Mouse (Mus musculus) common myeloid progenitor, adult 5-6 weeks (primary cell): ENCODE data around the gene Kcnip1. TPM values are rescaled to one million over a fixed set of nuclear protein-coding genes. Genes with fewer than 3 reads are reported as not detected.

Source experiments
- ATAC-seq: replicated peaks from 2 replicates; pipeline ENCODE4 v1.8.0; 2016; ENCODE audit warnings: low read depth, mild to moderate bottlenecking, moderate TSS enrichment, inconsistent platforms; ENCODE audit not compliant: poor library complexity, severe bottlenecking
- total RNA-seq: library from RNA; stranded (forward); fragments of 200-1000, 187-1606 nt; gene quantifications from 2 replicates; pipeline ENCODE4 v1.2.3, GENCODE M21; 2017

The Kcnip1 gene
- total RNA-seq, 1 experiment from 2014 or later = not detected

DNA sequence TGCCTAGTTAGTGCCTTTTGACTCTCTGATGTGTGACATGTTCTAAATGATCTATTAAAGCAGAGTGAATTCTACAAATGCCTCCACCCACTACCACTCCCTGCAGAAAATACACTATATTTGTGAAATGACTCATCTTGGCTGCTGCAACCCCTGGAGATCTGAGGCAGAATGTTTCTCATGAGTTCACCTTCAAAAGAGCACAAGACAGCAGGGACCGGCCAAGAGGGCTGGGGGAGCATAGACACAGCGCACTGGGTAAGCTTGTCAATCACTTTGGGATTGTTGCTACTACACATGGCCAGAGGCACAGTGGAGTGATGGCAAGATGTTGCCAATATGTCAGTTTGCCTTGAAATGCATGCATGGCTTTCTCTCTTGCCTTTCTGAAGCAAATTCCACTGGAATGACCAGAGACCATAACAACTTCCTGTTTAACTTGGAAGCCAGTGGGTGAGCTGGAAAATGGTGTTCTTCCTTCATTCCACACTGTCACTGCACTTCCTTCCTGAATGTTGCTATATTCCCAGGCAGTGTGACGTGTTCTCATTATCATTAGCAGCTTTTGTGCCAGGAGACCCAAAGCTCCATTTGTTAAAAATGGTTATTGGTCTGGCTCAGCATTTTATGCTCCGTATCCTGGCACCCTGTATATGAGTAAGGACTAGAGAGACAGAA is 131.9 kb downstream of the Kcnip1 start:
- ATAC-seq = no peak

DNA sequence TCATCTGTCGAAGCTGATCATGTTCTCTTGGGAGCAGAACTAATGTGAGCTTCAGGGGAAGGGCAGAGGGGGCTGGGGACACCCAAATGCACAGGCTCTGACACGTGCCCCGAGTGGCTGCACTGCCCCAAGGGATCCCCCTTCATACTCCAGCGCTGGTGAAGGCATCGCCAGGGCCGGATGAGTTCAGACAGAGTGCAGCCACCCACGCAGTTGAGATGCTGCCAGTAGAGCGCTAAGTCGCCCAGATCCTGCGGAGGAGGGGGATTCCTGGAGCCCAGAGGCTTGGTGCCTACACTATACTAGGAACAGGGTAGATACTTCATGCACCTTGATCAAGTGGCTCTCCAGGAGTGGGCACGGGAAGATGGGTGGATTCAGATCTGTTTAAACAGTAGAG is 143.3 kb downstream of the Kcnip1 start:
- no peak for ATAC-seq

- peak; percentile 81 for ATAC-seq
Measured at GRCm38 (mm10) chr11:33848685-33849084, 144.3 kb downstream of the Kcnip1 start.

DNA sequence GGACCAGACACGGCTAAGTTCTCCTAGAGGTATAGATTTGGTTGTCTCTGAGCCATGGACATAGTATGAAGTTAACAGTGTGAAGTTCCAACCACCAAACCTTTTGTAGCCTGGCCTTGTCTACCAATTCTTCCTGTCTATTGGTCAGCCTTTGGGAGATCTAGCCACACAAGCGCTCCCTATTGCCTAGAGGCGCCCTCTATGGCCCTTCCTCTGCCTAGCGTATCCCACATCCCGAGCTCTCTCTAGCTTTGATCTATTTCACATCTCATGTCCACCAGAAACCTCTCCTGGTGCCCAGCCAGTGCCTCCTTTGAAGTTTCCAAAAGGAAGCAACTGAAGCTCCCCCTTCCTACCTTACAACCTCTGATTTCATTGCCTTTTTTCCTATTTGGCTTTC is 147.0 kb downstream of the Kcnip1 start:
- no peak for ATAC-seq

GRCm38 (mm10) chr11:33843294-33843864 is 149.6 kb downstream of the Kcnip1 start:
- ATAC-seq = no peak

DNA sequence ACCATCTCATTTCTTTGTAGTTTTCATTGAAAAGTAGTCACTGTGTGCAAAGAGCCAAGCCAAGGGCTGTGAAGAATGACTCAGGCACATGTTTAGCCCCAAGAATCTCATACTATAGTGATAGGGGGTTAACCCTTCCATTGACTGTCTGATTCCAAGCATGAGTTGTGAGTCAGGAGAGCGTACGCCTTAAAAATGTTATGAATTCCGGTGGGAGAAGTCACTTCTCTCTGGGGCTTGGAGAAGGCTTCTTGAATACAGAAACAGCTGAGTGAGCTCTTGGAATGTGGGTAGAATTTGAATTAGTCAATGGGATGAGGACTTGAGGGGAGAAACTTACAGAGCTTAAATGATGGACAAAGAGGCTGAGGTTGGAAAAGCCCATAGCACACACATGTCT is 153.9 kb downstream of the Kcnip1 start:
- ATAC-seq = no peak

- ATAC-seq = no peak
Measured at GRCm38 (mm10) chr11:33829774-33830173, 163.2 kb downstream of the Kcnip1 start.

GRCm38 (mm10) chr11:33827829-33828206 is 165.1 kb downstream of the Kcnip1 start:
- ATAC-seq = no peak

DNA sequence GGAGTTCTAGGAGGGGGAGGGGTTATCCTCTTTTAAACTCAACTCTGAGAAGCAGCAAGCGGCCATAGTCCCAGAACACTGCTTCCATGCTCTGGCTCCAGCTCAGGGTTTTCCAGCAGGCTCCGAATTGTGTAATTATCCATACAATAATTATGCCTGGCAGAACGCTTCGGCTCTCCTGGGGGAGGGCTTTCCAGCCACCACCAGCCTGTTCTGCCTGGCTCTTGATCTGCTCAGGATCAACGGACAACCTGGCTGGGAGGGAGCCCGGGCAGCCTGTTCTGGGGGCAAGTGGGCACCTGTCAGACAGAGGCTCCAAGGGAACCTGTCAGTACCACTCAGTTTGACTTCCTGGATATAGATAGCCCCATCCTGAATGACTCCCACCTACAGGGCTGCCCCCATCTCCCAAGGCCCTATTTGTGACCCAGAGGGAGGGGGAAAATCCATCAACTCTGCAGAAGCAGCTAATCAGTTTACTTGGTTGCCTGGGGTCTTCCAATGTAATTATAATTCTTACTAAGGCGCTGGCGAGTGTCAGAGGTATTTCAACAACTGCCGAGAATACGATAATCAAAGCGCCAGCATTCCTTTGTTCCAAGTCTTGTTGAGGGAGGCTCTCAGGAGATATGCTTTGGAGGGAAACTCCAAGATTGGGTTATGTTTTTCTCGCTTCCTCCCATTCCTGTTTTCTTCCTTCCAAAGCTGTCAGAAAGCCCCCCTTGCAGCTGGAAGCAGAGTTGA is 165.7 kb downstream of the Kcnip1 start:
- ATAC-seq = no peak

DNA sequence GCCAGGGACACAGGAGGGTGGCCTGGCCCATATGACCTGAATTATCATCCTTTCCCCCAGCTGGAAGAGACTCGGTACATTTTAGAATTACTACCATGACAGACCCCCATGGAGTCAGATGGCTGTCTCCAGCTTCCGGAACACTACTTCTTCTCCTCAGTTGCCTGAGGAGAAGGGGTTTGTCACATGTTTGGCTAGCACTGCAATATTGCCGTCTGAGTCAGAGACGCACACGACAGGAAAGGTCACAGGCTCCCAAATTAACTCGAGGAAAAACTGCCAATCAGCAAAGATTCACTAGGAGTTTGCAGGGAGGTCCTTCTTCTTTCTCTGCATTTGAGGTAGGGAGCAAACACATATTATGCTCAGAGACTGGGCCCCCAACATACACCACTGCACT is 168.2 kb downstream of the Kcnip1 start:
- no peak for ATAC-seq

DNA sequence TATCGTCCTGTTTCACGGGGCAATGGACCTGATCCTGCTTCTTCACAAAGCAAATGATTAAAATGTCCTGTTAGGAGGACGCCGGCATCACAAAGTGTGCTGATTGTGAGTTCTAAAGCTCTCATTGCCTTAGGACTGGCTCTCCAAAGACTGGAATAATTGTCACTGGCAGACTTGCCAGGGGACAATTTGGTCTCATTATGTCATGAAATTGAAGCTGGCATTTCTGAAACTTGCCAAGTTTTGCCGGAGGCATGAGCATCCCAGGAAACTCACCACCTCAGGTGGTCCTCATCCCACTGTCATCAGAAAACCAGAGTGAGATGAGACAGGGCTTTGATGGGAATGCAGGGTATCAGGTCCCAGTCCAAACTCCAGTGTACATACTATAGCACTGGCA is 171.6 kb downstream of the Kcnip1 start:
- no peak for ATAC-seq

DNA sequence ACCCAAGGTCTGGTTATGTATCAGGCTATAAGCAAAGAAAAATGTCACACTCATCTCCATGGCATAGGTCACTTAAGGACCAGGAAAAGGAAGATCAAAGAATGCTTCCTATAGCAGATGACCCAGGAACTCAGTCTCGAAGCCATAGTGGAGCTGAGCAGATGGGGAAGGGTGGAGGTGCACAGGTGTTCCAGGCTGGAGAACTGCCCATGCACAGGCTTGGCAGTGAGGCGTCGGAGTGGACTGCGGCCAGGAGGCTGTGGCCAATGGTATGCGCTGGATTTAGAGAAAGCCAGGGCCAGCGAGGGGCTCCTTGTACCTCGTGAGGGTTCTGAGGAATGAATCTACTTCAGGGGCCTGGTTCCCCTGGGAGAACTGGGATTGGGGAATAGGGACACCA is 172.1 kb downstream of the Kcnip1 start:
- no peak for ATAC-seq

DNA sequence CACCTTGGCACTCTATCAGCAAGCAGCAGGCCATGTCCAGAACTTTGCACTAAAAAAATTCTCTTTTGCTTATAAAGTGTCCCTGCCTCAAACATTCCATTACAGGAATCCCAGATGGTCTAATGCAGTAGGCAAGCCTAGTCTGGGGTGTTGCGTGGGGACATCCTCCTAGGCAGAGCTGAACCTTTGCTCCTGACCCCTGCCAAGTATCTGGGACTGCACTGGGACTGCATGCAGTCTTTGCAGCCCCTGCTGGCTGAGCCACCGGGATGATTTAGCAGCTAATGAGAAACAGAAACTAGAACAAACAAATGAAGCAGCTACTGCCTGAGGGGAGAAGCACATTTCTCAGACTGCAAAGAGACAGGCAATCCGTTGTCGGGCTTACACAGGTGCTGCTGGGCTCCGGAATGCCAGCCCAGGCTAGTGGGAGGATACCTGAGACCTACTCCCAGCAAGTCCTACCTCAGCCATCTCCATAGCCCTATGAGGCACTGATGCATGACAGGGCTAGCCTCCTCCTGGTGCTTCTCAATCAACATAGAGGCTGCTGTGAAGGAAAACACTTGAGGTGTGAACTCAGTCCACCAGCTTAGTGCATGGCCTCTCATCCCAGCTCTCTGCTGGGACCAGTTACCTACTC is 174.0 kb downstream of the Kcnip1 start:
- ATAC-seq = no peak

- no peak for ATAC-seq
Measured at GRCm38 (mm10) chr11:33816020-33816419, 176.9 kb downstream of the Kcnip1 start.

DNA sequence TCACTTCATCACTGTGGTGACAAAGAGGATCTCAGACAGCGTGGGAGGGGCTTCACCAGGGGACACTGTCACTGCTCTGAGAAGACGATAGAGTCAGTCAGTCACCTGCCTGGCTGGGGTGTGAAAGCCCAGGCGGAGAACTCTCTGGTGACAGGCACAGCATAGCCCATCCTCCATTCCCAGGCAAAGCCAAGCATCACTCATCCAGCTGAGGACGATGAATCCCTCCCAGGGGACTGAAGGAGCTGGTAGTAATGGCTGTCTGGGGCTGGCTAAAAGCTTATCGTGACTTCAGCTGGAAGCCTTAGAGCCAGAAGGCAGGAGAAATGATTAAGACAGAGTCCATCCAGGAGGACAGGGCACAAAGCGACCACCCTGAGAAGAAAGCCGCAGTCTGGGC is 182.8 kb downstream of the Kcnip1 start:
- no peak for ATAC-seq

DNA sequence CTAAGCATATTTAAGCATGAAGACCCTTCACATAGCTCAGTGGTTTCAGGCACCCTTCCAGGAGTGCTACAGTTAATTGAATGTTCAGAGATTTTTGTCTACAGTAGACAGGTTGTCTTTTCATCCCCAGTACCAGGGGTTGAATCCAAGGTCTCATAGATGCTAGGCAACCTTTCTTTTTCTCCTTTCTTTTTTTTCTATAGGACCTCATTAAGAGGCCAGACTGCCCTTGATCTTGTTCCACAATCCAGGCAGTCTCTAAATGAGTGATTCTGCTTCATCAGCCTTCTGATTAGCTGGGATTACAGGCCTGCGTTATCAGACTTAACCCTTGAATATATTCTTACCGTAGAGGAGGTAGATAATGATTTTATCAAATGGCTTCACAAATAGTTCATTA is 189.9 kb downstream of the Kcnip1 start:
- no peak for ATAC-seq

DNA sequence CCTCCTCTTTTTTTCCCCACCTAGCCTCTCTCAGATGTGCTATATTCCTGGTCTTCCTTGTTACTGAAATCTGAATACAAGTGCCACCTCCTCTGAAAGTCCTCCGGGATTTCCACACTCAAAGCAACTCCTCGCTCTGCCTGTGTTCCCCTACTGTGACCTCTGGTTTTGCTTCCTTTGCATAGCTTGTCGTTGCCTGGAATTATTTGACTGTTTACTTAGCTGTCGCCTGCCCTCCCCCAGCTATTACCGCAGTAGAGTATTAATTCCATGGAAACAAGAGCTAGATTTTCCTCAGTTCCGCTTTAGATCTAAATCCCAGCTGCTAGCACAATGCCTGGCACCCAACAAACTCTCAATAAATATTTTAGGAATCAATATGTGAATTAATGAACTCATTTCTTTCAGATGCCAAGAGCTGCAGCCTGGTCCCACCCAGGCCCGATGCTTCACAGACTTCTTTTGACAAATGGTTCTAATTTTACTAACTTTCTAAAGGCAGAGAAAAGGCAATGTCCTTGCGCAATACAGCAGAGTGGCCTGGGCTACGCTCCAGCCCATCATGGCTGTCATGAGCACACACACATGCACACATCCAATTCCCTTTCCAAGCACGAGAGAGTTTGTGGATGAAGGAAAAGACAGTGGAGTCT is 192.4 kb downstream of the Kcnip1 start:
- no peak for ATAC-seq

- ATAC-seq = no peak
Measured at GRCm38 (mm10) chr11:33799933-33800332, 193.0 kb downstream of the Kcnip1 start.

GRCm38 (mm10) chr11:33798094-33798648 is 194.8 kb downstream of the Kcnip1 start:
- no peak for ATAC-seq

DNA sequence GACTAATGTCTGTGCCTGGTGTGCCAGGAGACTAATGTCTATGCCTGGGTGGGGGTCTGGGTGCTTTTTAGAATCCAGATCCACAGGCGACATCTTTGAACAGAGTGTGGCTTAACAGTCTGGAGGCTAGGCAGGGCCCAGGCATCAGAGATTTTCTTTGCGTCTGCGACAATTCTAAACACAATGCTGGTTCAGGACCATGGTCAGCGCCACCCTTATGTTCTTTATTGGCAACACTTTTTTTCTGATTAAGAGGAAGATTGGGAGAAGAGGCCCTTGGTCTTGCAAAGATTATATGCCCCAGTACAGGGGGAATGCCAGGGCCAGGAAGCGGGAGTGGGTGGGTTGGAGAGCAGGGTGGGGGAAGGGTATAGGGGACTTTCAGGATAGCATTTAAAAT is 205.6 kb downstream of the Kcnip1 start:
- no peak for ATAC-seq
